Mouse (Mus musculus) layer of hippocampus, adult 9-10 months (tissue): ENCODE measurements at regions not wholly inside any gene's neighbourhood (a gene's known extent, or its start where the extent isn't known, plus 50 kb on each side); places are given as distances from the start of the nearest gene placed in this dataset.
A peak's percentile ranks its signal among the peaks of the same experiment; 100 is the strongest.

ENCODE experiments used
- DNase-seq: peaks from one replicate; pipeline ENCODE4 v3.0.0; 2022; ENCODE audit warnings: low spot score

DNA sequence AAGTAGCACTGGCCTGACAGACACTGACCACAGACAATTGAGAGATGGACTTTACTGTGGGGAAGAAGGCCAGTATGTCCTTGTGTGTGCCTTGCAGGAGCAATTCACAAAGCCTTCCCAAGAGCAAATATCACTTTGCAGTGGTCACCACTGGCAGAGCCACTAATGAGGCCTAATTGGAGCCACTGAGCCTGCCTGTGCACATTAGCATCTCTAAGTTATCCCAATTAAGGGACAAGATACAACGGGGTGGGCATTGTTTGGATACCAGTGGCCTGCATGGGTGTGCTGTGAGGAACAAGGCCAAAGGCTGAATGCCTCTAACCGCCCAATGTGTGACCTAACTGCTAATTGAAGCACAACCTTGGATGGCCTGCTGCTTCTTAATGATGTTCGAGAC is 433.4 kb upstream of the Ptbp2 start:
- no peak for DNase-seq

DNA sequence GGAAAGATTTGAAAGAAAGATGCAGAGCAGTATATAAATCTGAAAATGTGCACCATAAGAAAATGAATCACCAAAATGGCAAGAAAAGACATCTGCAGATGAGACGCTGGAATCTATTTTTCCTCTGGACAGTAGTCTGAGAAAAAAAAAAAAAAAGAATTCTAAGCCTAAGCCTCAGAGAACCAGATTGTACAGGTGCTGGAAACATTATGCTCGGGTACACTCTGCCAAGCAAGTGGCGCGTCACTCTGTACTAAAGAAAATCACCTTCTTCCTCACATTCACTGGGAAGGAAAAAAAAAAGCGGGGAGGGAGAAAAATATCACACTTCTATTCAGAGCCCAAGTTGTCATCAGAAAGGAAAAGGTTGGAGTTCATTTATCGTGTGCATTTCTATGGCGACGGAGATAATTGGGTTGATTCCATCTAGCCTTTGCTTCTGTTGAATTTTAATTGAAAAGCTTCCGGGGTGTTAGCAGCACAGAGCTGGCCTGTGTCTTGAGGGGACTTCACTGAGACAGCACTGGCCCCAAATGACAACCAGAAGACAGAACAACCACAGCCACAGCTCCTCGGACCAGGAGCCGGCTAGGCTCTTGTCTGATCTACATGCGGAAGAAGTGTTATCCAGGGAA is 430.5 kb upstream of the Ptbp2 start:
- DNase-seq, result no peak

DNA sequence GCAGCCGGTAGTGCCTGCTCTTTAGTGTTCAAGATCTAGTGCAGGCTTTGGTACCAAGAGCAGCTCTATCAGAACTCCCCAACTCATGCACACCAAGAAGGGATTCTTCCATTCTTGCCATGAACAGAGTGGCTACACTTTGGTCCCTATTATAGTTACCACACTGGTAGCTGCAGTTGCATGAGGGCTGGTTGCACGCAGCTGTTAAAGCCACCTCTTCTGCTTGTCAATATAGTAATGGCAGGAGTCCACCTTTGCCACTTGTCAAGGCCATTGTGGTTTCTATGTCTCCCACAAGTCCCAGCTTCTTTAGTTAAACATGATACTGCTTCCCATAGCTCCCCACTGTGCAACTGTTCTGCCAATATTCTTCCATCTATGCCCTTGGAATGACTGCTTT is 415.1 kb upstream of the Ptbp2 start:
- DNase-seq, result no peak

DNA sequence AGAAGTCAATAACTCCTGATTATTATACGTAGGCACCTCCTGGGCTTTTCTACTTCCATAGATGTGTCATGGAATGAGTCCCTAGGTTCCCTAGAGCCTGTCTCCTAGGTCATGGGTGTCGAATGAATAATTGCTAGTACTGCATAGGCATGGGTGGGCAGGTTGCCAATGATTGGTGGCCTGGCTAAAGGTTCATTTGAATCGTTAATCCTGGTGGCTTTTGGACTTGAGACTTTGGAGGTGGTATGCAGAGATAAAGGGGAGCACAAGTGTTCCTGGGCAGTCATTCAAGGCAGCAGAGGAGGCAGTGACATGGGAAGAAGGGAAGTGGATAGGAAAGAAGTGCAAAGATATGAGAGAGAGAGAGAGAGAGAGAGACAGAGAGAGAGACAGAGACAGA is 410.2 kb upstream of the Ptbp2 start:
- no peak for DNase-seq

DNA sequence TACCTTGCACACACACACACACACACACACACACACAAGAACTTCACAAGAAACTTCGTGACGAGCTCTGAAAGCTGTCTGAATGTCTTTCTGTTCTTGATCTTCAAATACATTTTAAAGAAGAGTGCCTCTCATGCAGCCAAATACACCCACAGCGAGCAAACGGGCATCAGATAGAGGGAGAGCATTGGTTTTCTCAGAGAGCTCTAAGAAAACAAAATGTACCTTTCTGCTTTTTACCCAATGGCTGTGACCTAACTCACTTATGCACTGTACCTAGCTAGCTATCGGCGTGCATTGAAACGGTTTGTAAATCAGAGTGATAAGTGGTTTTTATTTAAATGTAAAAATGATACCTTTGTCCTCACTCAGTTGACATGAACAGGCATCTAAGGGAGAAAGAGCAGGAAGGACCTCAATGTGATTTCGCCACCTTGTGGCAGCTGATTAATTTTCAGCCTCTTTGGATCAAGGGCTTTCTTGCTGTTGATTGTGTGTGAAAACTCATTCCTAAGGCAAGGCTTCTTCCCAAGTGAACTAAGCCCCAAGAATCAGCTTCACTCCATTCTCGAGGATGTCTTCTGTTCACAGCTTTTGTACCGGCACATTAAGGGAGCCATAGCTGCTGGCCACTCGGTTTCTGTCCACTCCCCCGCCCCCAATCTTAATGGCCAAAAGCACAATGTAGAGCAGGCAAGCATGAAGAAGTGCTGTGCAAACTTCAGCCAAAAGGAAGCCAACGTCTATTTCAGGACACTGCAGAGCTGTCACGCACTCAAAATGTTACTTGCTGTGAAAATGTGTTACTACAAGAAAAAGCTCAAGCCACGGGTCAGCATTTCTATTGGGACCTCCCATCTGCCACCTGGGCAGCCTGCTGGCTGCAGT is 408.4 kb upstream of the Ptbp2 start:
- DNase-seq, result peak; percentile 75

DNA sequence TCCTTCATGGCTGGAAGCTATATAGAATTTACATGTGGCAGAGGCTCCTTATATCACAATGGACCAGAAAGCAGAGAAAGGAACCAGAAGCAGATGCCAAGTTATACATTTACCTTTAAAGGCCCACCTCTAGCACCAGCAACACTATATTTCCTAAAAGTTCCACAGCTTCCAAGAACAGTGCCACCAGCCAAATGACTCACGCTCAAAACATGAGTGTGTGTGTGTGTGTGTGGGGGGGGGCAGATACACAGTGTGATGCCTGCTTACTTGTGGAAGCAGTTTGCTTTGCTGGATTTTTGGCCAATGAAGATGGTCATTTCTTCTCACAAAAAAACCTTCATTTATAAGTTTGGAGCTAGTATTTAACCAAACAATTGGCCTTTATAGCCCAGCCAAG is 405.3 kb upstream of the Ptbp2 start:
- DNase-seq, result no peak

DNA sequence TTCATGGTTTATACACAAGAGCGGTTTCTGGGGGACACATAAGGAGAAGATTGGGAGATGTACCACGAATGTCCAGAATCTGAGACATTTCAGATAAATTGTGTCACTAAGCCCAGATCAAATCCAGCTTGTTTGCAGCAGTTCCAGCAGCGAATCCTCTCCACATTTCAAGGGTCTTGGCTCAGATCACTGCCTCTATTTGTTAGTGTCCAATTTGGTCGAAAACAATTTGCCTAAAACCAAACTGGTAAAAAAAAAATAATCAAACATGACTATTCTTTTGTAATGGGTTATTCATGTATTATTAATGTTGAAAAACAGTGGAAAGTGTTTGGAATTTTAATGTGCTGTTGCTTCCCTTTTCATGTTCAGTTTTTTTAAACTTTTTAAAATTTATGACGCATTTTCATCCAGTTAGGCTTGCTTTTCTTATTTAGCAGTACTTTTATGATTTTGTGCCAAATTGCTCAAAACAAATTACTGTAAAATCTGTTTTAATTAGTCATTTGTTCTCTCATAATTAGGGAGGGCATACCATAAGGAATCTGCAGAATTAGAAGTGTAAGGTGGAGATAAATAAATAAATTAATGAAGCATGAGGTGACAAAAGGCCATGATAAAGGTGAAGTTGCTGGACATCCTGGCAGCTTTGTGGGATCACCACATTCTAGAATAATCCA is 396.8 kb upstream of the Ptbp2 start:
- DNase-seq, result no peak

DNA sequence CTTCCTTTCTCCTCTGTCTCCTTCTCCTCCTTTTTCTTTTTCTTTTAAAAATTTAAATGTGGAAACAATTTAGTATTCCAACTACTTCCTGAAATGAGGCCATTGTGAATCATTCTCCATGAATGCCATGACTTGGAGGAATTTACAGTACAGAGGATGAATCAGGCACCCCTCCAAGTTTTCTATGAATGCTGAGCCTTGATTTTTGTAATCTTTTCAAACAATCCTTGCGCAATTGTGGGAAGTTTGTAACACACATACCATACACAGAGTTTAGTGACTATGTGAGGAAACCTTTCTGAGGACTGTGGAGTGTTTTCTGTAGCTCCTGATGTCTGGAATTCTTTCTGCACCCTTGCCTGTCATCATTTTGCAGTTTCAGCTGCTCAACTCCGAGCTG is 391.4 kb upstream of the Ptbp2 start:
- DNase-seq, result no peak
